Mouse (Mus musculus) fibroblast of lung, adult 2 months (primary cell): ENCODE measurements around the gene Dpf1.
A peak's percentile ranks its signal among the peaks of the same experiment; 100 is the strongest.

Experiments used
- DNase-seq: peaks from one replicate; pipeline ENCODE4 v3.0.0-alpha.2; 2011; ENCODE audit warnings: low read depth

The Dpf1 gene

DNA sequence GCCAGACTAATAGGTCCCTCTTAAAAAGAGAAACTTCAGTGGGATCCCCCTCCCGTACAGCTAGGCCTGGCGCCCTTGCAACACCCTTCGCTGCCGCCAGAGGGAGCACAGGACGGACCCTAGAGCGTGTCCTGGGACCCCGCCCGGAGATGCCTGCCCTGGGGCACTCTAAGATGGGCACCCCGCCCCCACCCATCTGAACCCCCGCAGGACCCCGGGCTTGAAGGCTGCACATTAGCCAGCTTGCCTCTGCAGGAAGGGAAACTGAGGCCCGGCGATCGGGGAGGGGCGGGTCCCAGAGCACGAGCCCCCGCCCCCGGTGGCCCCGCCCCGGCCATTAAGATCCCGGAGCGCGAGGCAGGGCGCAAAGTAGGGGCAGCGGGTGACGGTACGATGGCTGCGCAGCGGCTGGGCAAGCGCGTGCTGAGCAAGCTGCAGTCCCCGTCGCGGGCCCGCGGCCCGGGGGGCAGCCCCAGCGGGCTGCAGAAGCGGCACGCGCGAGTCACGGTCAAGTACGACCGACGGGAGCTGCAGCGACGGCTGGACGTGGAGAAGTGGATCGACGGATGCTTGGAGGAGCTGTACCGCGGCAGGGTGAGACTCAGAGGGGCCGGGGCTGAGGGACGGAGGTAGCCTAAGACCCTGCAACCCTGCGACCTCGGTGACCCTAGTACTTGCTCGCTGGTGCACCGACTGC is 14.7 kb upstream of the Dpf1 start, which contains the start of gene Ppp1r14a:
Gene Ppp1r14a, plus strand, starts transcription at position 367 of the 697 bp plus-strand sequence.
- no peak for DNase-seq

- DNase-seq = no peak
Measured at GRCm38 (mm10) chr7:29289856-29290255, 13.9 kb upstream of the Dpf1 start.

- no peak for DNase-seq
Measured at GRCm38 (mm10) chr7:29290691-29291485, 12.9 kb upstream of the Dpf1 start.

DNA sequence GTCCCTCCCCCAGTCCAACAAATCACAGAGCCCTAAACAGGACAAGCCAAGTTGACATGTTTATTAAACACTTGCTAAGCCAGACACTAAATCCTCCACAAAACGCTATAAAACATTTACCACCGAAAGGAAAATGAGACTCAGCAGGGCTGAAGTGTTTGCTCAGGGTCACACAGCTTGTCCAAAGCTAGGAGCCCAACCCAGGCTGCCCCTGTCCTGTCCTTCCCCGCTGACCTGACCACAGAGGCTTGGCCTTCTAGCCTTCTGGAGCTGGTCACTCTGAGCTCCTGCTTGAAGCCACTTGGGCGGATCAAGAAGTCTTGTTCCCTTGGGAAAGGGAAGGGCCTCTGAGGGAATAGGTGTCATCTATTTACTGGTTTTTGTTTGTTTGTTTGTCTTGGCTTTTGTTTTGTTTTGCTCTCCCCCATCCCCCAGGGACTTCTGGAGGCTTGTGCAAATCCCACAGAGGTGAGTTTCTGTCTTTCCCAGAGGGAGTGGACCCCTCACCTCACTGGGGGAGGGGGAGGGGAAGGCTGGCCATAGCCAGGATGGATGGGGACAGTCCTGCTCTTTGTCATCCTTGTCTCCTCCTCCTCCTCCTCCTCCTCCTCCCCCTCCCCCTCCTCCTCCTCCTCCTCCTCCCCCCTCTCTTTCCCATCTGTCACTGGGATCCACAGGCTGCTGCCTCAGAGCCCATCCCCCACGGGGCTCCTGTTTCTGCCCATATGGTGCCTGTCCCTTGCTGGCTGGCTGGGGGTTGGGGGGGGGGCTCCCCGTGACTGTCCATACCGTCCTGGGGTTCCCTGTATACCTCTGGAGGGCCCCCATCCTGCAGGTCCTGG is 11.9 kb upstream of the Dpf1 start:
- no peak for DNase-seq

DNA sequence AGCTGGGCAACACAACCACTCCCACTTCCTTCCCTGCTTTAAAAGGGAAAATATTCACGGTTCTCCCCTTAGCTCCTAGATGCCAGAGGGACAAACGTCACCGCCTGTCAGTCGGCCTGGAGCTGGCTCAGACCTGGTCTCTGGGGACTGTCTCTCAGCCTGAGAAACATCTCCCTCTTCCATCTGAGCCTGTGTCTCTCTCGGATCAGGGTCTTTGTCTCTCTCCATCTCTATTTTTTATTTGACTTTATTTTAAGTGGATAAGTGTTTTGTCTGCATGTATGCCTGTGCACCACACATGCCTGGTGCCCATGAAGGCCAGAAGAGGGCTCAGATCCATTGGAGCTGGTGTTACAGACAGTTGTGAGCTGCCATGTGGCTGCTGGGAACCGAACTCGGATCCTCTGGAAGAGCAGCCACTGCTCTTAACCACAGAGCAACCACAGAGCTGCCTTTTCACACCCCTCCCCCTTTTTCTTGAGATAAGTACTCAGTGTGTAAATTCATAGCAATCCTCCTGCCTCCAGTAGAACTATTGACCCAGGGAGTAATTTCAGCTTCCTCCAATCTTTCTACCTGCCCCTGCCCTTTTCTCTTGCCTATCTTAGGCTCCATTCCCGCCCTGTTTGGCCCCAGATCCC is 11.2 kb upstream of the Dpf1 start:
- DNase-seq = no peak

GRCm38 (mm10) chr7:29293131-29294065 is 10.4 kb upstream of the Dpf1 start:
- DNase-seq = no peak

DNA sequence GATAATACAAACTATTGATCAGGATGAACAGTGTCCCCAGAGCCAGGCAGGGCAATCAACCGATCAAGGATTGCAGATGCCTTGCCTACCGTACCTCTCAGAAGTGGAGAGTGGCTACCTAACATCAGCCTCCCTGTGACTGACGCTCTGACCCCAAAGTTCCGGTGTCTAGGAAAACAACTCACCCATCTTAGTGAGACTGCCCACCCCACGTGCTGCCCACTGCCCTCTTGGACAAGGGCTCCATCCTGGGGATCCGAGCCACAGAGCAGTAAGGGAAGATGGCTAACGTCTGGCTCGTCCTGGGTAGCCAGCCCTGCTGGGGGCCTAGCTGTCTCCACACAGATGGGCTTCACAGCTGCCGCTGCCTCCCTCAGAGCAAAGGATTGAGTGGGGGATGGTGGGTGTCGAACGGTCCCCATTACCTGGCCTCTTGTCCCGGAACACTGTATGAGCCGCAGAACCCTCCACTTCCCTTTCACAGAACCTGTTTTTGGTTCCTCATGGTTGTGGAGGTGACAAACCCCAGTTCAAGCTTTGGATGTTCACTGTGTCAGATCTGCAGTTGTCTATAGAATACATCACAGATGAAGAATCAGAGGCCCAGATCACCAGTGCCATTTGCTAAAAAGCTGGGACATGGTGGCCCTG is 9.5 kb upstream of the Dpf1 start:
- DNase-seq = no peak

DNA sequence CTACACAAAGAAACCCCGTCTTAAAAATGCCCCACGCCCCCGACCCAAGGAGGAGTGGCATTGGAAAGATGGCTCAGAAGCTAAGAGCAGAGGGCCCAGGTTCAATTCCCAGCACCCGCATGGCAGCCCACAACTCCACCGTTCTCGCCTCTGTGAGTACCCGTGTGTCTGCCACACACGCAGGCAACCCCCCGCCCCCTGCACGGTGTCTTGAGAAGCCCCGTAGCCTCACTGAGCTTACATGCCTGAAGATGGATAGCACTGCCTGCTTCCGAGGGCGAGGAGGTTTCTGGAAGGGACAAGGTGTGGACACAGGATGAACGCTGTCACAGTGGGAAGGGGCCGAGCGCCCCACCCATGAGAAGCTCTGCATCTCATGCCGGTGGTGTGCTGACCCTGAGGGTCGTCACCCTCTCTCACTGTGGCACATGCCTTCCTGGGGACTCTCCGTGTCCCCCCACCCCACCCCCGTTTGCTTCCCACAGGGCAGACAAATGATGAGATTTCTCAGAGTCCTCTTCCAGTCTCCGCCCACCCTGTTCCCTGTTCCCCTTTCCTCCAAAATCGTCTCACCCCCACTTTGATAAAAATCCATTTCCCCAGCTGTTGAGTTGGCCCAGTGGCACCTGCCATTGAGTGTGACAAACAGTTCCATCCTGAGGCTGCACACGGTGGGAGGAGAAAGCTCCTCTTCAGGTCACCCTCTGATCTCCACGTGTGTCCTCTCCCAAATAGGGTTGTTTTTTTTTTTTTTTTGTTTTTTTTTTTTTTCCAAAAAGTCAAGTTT is 7.7 kb upstream of the Dpf1 start:
- DNase-seq = no peak

DNA sequence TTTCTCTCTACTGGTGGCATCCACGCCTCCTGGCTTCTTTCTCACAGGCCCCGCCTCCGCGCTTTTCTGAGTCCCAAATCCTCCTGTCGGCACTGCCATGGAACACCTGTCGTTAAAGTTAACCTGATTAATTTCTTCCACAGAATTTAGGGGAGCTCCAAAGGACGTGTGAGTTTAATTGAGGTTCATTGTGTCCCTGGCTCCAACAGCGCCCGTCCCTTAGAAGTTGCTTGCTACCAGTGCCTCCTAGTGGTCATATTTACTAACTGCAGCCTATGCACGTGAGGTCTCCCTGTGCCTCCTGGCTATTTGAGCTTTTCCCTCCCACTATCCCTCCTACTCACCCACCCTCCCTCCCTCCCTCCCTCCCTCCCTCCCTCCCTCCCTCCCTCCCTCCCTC is 6.8 kb upstream of the Dpf1 start:
- DNase-seq = no peak

GRCm38 (mm10) chr7:29301127-29301566 is 2.6 kb upstream of the Dpf1 start:
- no peak for DNase-seq

DNA sequence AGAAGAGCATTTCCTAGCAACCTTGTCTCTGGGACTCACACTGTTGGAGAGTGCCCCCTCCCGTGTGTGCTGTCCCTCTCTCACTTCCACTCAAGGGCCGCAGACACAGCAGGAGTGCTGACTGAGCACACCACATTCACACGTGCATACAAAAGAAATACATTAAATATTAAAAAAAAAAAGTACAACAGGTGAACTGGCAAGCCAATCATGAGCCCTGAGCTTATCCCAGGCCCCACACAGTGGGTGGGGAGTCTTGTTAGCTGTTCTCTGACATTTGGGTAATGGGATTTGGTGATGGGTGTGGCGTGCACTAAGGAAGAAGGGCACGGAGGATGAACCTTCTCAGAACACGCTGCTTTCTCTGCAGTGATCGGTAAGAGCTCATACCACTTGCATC is 1.1 kb upstream of the Dpf1 start:
- DNase-seq = no peak

DNA sequence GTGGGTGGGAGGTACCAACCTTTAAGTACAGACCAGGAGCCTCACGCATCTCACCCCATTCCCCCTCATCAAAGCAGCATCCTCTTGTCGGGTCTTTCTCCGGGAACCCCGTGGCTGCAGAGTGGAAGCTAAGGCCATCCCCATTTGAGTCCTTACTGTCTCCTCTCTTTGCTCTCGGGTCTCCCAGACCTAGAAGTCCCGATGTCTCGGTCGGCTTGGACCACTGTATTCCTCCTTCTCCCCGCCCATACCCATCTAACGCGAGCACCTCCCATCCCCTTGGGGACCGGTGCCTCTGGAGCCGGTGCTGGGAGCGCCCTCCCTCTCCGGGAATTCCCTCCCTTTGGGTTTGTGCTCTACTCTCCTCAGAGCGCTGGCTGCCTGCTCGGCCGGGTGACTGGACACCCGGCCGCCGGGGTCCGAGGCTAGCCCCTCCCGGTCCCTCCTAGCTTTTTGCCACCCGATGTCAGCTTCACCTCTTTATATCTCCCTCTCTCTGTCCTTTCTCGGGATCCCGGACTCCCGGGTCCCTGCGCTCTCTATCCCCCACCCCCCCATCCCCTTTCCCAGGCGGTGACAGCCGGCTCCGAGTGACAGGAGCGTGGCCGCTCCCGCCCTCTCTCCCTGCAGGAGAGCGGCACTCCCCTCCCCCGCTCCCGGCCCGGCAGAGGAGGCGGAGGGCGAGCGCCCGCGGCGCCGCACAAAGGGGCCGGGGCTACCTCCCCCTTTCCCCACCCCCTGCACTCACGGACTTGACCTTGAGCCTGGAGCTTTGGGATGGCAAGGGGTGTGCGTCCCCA is 912 bp downstream of the Dpf1 start:
- no peak for DNase-seq

DNA sequence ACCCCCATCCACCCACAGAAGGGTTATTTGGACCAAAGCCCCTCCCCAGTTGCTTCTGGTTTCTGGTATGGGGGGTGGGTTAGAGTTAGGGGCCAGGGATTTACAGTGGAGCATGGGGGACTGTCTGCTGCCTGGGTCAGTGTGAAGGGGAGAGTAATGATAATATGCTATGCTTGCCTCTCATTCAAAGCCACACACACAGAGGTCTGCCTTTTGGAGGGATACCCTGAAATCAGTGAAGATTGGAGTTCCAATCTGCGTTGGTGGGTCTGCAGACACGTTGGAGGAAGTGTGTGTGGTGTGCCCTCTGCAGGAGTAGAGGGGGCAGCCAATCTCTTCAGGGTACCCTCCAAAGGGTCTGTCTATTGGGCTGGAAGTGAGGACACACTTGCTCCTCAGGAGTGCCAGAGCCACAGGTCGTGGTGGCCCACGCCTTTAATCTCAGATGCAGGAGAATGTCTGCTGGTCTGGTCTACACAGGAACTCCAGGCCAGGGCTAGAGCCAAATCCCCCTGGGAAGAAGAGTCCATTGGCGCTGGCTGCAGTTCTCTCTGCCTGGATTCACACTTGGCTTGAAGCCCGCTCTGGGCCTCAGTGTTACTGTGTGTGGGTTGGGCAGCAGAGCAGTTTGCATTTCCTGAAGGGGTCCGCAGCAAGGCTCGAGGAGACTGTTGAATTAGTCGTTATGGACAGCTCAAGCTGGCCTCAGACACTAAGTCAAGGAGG is 1.7 kb downstream of the Dpf1 start:
- no peak for DNase-seq

DNA sequence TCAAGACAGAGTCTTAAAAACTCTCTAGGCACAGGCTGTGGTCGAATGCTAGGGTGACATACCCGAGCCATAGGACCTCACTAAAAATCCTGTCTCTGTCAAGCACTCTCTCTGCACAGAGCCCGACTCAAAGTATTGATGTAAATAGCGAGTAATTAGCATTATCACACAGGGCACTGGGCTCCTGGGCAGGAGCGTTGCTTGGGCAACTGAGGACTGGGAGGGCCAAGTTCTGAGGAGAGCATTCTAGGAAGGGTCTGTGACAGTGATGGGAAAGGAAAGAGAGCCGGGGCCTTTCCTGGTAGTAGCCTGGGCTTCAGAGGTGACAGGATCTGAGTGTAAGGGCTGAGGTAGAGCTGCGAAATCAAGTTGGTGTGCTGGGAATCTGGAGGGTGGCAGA is 2.4 kb downstream of the Dpf1 start:
- no peak for DNase-seq

DNA sequence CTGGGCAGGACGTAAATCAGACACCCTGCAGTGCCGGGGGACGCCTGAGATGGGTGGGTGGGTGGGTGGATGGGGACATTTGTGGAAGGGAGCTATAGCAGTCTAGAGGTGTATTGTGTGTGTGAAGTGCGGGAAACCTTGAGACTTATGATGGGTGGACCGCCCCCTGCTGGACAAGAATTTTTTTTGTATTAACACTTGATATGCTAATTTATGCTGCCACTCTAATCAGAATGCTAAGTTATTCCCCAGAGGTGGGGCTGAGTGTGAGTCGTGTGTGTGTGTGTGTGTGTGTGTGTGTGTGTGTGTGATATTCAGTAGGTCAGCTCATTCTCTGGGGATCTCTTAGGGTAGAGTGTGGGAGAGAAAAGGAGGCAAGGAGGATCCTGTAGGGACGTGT is 2.9 kb downstream of the Dpf1 start:
- no peak for DNase-seq

DNA sequence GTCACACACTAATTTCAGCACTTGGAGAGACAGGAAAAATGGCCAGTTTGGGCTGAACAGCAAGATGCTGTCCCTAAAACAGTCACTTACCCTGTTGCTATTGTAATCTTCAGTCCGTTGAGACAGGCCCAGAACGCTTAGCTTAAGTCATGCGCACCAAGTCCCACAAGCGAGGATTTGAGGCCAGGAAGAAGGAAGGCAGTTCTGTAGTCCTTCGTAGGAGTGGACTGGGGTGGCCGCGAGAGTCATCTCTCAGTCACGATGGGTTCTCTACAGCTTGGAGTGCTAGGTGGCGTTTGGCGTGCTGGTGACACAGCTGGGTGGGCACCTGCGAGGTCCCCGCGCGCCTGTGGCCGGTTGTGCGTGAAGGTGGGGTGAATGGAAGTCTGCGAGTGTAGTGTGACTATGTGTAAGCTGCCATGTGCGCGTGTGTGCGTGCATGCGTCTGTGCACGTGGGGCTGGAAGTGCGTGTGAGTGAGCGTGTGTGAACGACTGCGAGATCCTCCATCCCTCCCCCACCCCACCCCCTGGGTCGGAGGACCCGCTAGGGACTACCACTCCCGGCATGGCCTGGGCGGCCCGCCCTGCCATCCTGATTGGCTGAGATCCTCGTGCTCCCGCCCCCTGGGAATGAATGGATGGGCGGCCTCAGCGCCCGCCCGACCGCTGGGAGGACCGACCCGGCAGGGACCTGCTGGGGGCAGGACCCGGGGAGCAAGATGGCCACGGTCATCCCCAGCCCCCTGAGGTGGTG is 3.8 kb downstream of the Dpf1 start:
- peak; percentile 62 for DNase-seq

GRCm38 (mm10) chr7:29309221-29309721 is 5.5 kb downstream of the Dpf1 start:
- DNase-seq = no peak
